Comparison of ENCODE assay signal across 8 mouse cellular contexts in genomic region chr17:71064463-71065014, GRCm38 (mm10).
DNase-seq lines count a peak whose midpoint lies in the region; ATAC-seq lines count a peak whose summit lies in the region.
"Had no signal": no experiment of that assay in that cellular context is flagged by ENCODE, and none has a peak within 500 bp of the region (broad histone marks: within the 10 kb centered on the region; RNA-seq: fewer than 3 reads in every experiment).

No protein-coding gene starts in this region.

- peak; percentile 50 for DNase-seq in intestine, embryonic 14.5 days (ENCODE audit: low spot score)
- DNase-seq in adipocyte (ENCODE audit: low spot score), result peak; percentile 80
- DNase-seq in lung, postnatal 25 days (ENCODE audit: low spot score), result peak; percentile 55
- no peak for DNase-seq in right cerebral cortex, postnatal 10 days (ENCODE audit: low spot score in 2 of 2)
- DNase-seq in right cerebral cortex, postnatal 4 days, result no peak

- ATAC-seq in intestine, embryonic 14.5 days (replicated peaks; ENCODE audit: low FRiP score, low TSS enrichment, low read depth), result no peak
- no peak for ATAC-seq in intestine, embryonic 15.5 days
- peak; percentile 66 for ATAC-seq in CD4-positive, CD25-positive, alpha-beta regulatory T cell, adult 4 months

- H3K4me2 ChIP-seq in intestine, embryonic 14.5 days (ENCODE audit: low read length), result no peak overlapping the region
- no peak overlapping the region for H3K4me2 ChIP-seq in intestine, embryonic 15.5 days (replicated peaks)
- H3K4me2 ChIP-seq: neural tube, embryonic 12.5 days had no signal

- H3K36me3 ChIP-seq in intestine, embryonic 14.5 days (ENCODE audit: control insufficient read depth, insufficient read depth, low read length), result no peaks in the 10 kb centered on the region
- H3K36me3 ChIP-seq in intestine, embryonic 15.5 days, result no peaks in the 10 kb centered on the region
- H3K36me3 ChIP-seq: neural tube, embryonic 12.5 days had no signal

- no peak overlapping the region for H3K27ac ChIP-seq in intestine, embryonic 14.5 days (ENCODE audit: low read depth)
- no peak overlapping the region for H3K27ac ChIP-seq in intestine, embryonic 15.5 days
- H3K27ac ChIP-seq: neural tube, embryonic 12.5 days had no signal

- no peaks in the 10 kb centered on the region for H3K27me3 ChIP-seq in intestine, embryonic 14.5 days (replicated peaks; ENCODE audit: control insufficient read depth, insufficient read depth, low read length)
- H3K27me3 ChIP-seq in intestine, embryonic 15.5 days (replicated peaks), result no peaks in the 10 kb centered on the region
- H3K27me3 ChIP-seq: neural tube, embryonic 12.5 days had no signal

- WGBS in intestine, embryonic 14.5 days, result 65% methylated on average over 7 of the region's 7 CpGs
- 65% methylated on average over 7 of the region's 7 CpGs for WGBS in intestine, embryonic 15.5 days

- H3K4me1 ChIP-seq in intestine, embryonic 14.5 days (replicated peaks; ENCODE audit: control insufficient read depth, insufficient read depth, low read length), result no peaks in the 10 kb centered on the region
- H3K4me1 ChIP-seq in intestine, embryonic 15.5 days (replicated peaks), result no peaks in the 10 kb centered on the region
- H3K4me1 ChIP-seq: neural tube, embryonic 12.5 days had no signal

- no peaks in the 10 kb centered on the region for H3K9me3 ChIP-seq in intestine, embryonic 14.5 days (ENCODE audit: control insufficient read depth, low read length)
- H3K9me3 ChIP-seq in intestine, embryonic 15.5 days, result no peaks in the 10 kb centered on the region
- H3K9me3 ChIP-seq: neural tube, embryonic 12.5 days had no signal

- no peak overlapping the region for H3K4me3 ChIP-seq in intestine, embryonic 14.5 days (ENCODE audit: low read depth, low read length)
- no peak overlapping the region for H3K4me3 ChIP-seq in intestine, embryonic 15.5 days (replicated peaks)
- H3K4me3 ChIP-seq: neural tube, embryonic 12.5 days had no signal

- no peak overlapping the region for H3K9ac ChIP-seq in intestine, embryonic 14.5 days (ENCODE audit: low read length)
- H3K9ac ChIP-seq in intestine, embryonic 15.5 days, result no peak overlapping the region
- H3K9ac ChIP-seq: neural tube, embryonic 12.5 days had no signal

Comparison
In these comparisons a context has a peak if more than half of its experiments do, and no peak if none do; other contexts are left out.
1. DNase-seq: peak in intestine, embryonic 14.5 days (single experiment), adipocyte (single experiment) and lung, postnatal 25 days (single experiment); none in right cerebral cortex, postnatal 10 days (0 of 2) and right cerebral cortex, postnatal 4 days (single experiment).